Mouse (Mus musculus): ENCODE data around the gene Ccr1l1. TPM values are rescaled to one million over a fixed set of nuclear protein-coding genes. Genes with fewer than 3 reads are reported as not detected.

Gene Ccr1l1
- polyA plus RNA-seq, 1 experiment from 2014 or later, result not detected

GRCm38 (mm10) chr9:123933716-123934445 lies 44.3 kb downstream of the Ccr1l1 start:
- Histone ChIP-seq H3K4me3 (ENCODE audit: low read length) (no peak overlapping the region), H3K36me3 (ENCODE audit: control insufficient read depth, insufficient read depth, low read length) (no peaks in the 10 kb centered on the region), H3K27me3 (ENCODE audit: control insufficient read depth, insufficient read depth, low read depth, low read length) (no peaks in the 10 kb centered on the region), H3K27ac (ENCODE audit: low read length) (no peak overlapping the region), H3K4me2 (ENCODE audit: low read depth, low read length) (no peak overlapping the region), H3K4me1 (replicated peaks; ENCODE audit: control insufficient read depth, insufficient read depth, low read length) (no peaks in the 10 kb centered on the region), H3K9ac (ENCODE audit: low read length) (no peak overlapping the region), H3K9me3 (ENCODE audit: control insufficient read depth, low read length) (no peaks in the 10 kb centered on the region)
- 92% methylated on average over 5 of the region's 5 CpGs for WGBS
- no peak for ATAC-seq (ENCODE audit: low read depth)

DNA sequence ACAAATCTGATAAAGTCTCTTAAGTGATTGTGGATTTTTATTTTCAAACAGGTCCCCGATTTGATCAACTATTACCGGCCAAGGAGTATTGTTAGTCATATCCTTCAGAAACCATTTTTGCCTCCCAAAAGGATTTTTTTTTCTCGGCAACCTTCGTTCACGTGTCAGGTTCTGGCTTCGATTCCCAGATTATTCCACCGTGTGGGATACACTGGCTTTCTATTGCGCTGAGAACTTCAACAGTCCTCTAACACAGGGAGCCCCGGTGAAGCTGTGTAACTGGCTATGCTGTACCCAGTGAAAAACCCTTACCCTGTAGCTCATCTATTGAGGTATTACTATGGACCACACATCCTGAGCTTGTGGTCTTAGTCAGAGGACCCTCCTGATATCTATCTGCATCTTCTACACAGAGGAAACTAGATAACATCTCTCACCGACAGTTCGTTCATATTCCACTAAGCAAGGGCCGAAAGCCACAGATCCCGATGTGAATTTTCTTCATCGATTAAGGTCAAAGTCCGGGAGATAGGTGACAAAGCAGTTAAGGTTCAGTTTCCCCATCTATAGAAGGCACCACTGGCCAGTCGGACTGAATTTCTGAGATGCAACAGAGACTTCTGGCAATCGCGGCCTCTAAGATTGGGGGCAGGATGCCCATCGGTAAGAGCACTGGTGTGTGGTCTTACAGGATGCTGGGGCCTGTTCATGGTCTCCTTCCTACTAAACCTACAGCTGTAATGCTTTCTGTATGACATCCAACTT lies 45.1 kb downstream of the Ccr1l1 start:
- H3K27me3 ChIP-seq (ENCODE audit: control insufficient read depth, insufficient read depth, low read depth, low read length), result no peaks in the 10 kb centered on the region
- H3K9me3 ChIP-seq (ENCODE audit: control insufficient read depth, low read length), result no peaks in the 10 kb centered on the region
- no peaks in the 10 kb centered on the region for H3K4me1 ChIP-seq (replicated peaks; ENCODE audit: control insufficient read depth, insufficient read depth, low read length)
- no peak for ATAC-seq (ENCODE audit: low read depth)
- H3K4me2 ChIP-seq (ENCODE audit: low read depth, low read length), result no peak overlapping the region
- no peak overlapping the region for H3K9ac ChIP-seq (ENCODE audit: low read length)
- no peak overlapping the region for H3K4me3 ChIP-seq (ENCODE audit: low read length)
- no peaks in the 10 kb centered on the region for H3K36me3 ChIP-seq (ENCODE audit: control insufficient read depth, insufficient read depth, low read length)
- 88% methylated on average over 19 of the region's 19 CpGs for WGBS
- H3K27ac ChIP-seq (ENCODE audit: low read length), result no peak overlapping the region

DNA sequence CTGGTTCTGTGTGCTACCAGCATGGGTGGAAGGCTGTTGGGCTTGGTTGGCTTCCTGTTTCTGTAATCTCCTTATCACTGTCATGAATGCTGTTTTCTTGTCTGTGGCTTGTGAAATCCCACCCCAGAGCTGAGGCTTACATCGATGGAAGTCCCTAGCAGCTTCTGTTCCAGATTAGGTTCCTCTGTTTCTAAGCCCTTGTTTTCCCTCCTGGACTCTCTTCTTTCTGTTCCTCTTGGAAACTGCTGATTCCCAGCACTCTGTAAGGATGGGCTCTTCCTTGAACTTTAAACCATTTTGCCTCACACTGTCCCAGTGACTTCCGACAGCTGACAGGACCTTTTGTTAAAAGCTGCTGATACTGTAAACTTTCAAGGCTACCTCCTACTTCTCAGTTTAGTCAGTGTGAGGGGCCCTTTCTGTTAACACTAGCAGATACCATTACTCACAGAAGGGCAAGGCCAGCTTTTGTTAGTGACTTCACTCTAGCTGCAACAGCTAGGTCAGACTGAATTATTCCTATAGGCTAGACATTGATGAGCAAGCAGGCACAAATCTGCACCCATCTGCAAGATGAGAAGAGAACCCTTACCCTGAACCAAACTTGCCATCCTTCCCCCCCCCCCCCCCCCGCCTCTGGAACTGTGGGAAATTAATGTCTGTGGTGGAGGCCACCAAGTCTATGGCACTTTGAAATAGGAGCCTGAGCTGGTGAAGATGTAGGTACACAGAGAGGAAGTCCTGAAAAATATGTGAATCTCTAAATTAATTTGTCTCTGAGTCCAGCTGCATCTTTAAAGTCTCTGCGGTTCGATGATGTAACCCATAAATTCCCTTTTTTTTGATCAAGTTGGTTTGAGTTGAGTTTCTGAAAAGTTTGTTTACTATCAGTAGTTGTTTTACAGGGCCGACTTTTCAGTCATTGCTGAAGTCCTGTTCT lies 46.2 kb downstream of the Ccr1l1 start:
- Histone ChIP-seq H3K9ac (ENCODE audit: low read length) (no peak overlapping the region), H3K27me3 (ENCODE audit: control insufficient read depth, insufficient read depth, low read depth, low read length) (no peaks in the 10 kb centered on the region), H3K9me3 (ENCODE audit: control insufficient read depth, low read length) (no peaks in the 10 kb centered on the region), H3K36me3 (ENCODE audit: control insufficient read depth, insufficient read depth, low read length) (no peaks in the 10 kb centered on the region), H3K4me2 (ENCODE audit: low read depth, low read length) (no peak overlapping the region), H3K27ac (ENCODE audit: low read length) (no peak overlapping the region), H3K4me3 (ENCODE audit: low read length) (no peak overlapping the region), H3K4me1 (replicated peaks; ENCODE audit: control insufficient read depth, insufficient read depth, low read length) (no peaks in the 10 kb centered on the region)
- 37% methylated on average over 6 of the region's 6 CpGs for WGBS
- ATAC-seq (ENCODE audit: low read depth), result no peak

- Histone ChIP-seq H3K9ac (ENCODE audit: low read length) (no peak overlapping the region), H3K4me3 (ENCODE audit: low read length) (no peak overlapping the region), H3K27ac (ENCODE audit: low read length) (no peak overlapping the region), H3K36me3 (ENCODE audit: control insufficient read depth, insufficient read depth, low read length) (no peaks in the 10 kb centered on the region), H3K9me3 (ENCODE audit: control insufficient read depth, low read length) (no peaks in the 10 kb centered on the region), H3K4me2 (ENCODE audit: low read depth, low read length) (no peak overlapping the region), H3K27me3 (ENCODE audit: control insufficient read depth, insufficient read depth, low read depth, low read length) (no peaks in the 10 kb centered on the region), H3K4me1 (replicated peaks; ENCODE audit: control insufficient read depth, insufficient read depth, low read length) (no peaks in the 10 kb centered on the region)
- 90% methylated on average over 3 of the region's 3 CpGs for WGBS
- ATAC-seq (ENCODE audit: low read depth), result no peak
Measured at GRCm38 (mm10) chr9:123930926-123931325, 47.3 kb downstream of the Ccr1l1 start.

- no peaks in the 10 kb centered on the region for H3K27me3 ChIP-seq (ENCODE audit: control insufficient read depth, insufficient read depth, low read depth, low read length)
Measured at GRCm38 (mm10) chr9:123930476-123930875, 47.7 kb downstream of the Ccr1l1 start.

GRCm38 (mm10) chr9:123929936-123930335 lies 48.3 kb downstream of the Ccr1l1 start:
- ATAC-seq (ENCODE audit: low read depth), result no peak
- Histone ChIP-seq H3K4me1 (replicated peaks; ENCODE audit: control insufficient read depth, insufficient read depth, low read length) (0 out of 2 replicates have a peak, but pooled peaks cover 2% of the 10 kb centered on the region), H3K4me3 (ENCODE audit: low read length) (no peak overlapping the region), H3K9ac (ENCODE audit: low read length) (no peak overlapping the region), H3K4me2 (ENCODE audit: low read depth, low read length) (no peak overlapping the region), H3K9me3 (ENCODE audit: control insufficient read depth, low read length) (no peaks in the 10 kb centered on the region), H3K36me3 (ENCODE audit: control insufficient read depth, insufficient read depth, low read length) (no peaks in the 10 kb centered on the region), H3K27ac (ENCODE audit: low read length) (no peak overlapping the region), H3K27me3 (ENCODE audit: control insufficient read depth, insufficient read depth, low read depth, low read length) (no peaks in the 10 kb centered on the region)
- 56% methylated on average over 4 of the region's 4 CpGs for WGBS

More at GRCm38 (mm10) chr9:123930476-123930875, 47.7 kb downstream of the Ccr1l1 start:
- H3K4me1 ChIP-seq (replicated peaks; ENCODE audit: control insufficient read depth, insufficient read depth, low read length), result 0 out of 2 replicates have a peak, but pooled peaks cover 2% of the 10 kb centered on the region
- no peak overlapping the region for H3K4me3 ChIP-seq (ENCODE audit: low read length)
- ATAC-seq (ENCODE audit: low read depth), result no peak
- H3K27ac ChIP-seq (ENCODE audit: low read length), result no peak overlapping the region
- no peaks in the 10 kb centered on the region for H3K9me3 ChIP-seq (ENCODE audit: control insufficient read depth, low read length)
- H3K36me3 ChIP-seq (ENCODE audit: control insufficient read depth, insufficient read depth, low read length), result no peaks in the 10 kb centered on the region
- no peak overlapping the region for H3K4me2 ChIP-seq (ENCODE audit: low read depth, low read length)
- no peak overlapping the region for H3K9ac ChIP-seq (ENCODE audit: low read length)
- WGBS, result 87% methylated on average over 3 of the region's 3 CpGs

GRCm38 (mm10) chr9:123928759-123929246 lies 49.4 kb downstream of the Ccr1l1 start:
- no peak overlapping the region for H3K27ac ChIP-seq (ENCODE audit: low read length)
- H3K4me2 ChIP-seq (ENCODE audit: low read depth, low read length), result no peak overlapping the region
- H3K9me3 ChIP-seq (ENCODE audit: control insufficient read depth, low read length), result no peaks in the 10 kb centered on the region
- ATAC-seq (ENCODE audit: low read depth), result no peak
- no peaks in the 10 kb centered on the region for H3K27me3 ChIP-seq (ENCODE audit: control insufficient read depth, insufficient read depth, low read depth, low read length)
- H3K36me3 ChIP-seq (ENCODE audit: control insufficient read depth, insufficient read depth, low read length), result no peaks in the 10 kb centered on the region
- no peak overlapping the region for H3K9ac ChIP-seq (ENCODE audit: low read length)
- H3K4me3 ChIP-seq (ENCODE audit: low read length), result no peak overlapping the region
- H3K4me1 ChIP-seq (replicated peaks; ENCODE audit: control insufficient read depth, insufficient read depth, low read length), result 0 out of 2 replicates have a peak, but pooled peaks cover 2% of the 10 kb centered on the region
- WGBS, result 27% methylated on average over 8 of the region's 8 CpGs

- H3K4me3 ChIP-seq (ENCODE audit: low read length), result no peak overlapping the region
- 61% methylated on average over 12 of the region's 12 CpGs for WGBS
- no peak for ATAC-seq (ENCODE audit: low read depth)
- no peaks in the 10 kb centered on the region for H3K36me3 ChIP-seq (ENCODE audit: control insufficient read depth, insufficient read depth, low read length)
- no peak overlapping the region for H3K4me2 ChIP-seq (ENCODE audit: low read depth, low read length)
- no peaks in the 10 kb centered on the region for H3K27me3 ChIP-seq (ENCODE audit: control insufficient read depth, insufficient read depth, low read depth, low read length)
- H3K9me3 ChIP-seq (ENCODE audit: control insufficient read depth, low read length), result no peaks in the 10 kb centered on the region
- H3K27ac ChIP-seq (ENCODE audit: low read length), result no peak overlapping the region
- H3K9ac ChIP-seq (ENCODE audit: low read length), result no peak overlapping the region
- H3K4me1 ChIP-seq (replicated peaks; ENCODE audit: control insufficient read depth, insufficient read depth, low read length), result peaks cover 2% of the 10 kb centered on the region; the same call in 1 of the 2 replicates
Measured at GRCm38 (mm10) chr9:123928118-123928758, 50.0 kb downstream of the Ccr1l1 start.
